Mouse (Mus musculus) midbrain, embryonic 16.5 days (tissue): ENCODE results near the gene Ubr3. TPM values are rescaled to one million over a fixed set of nuclear protein-coding genes. Genes with fewer than 3 reads are reported as not detected.
"Not testable (repeated sequence)": the region's sequence is repeated elsewhere in the genome, so short reads cannot be mapped to it uniquely, and the experiment has no call there.

ENCODE experiments used
- ATAC-seq: fragments of 200-750 bp; cut with Nextera tagmentation; 2 replicates; pipeline ENCODE4 v1.8.0; 2017; ENCODE audit warnings: moderate TSS enrichment
- H3K27ac ChIP-seq: fragments of 300-500 bp; sonication (generic); 2 replicates; pipeline ENCODE4 v1.5.1; 2014; ENCODE audit warnings: mild to moderate bottlenecking, low read length, mixed read lengths
- H3K27me3 ChIP-seq: fragments of 300-500 bp; sonication (generic); 2 replicates; pipeline ENCODE4 v1.6.1; 2014; ENCODE audit warnings: low read depth, low read length, mixed read lengths; ENCODE audit not compliant: control insufficient read depth, insufficient read depth
- H3K36me3 ChIP-seq: fragments of 300-500 bp; sonication (generic); 2 replicates; pipeline ENCODE4 v1.6.1; 2014; ENCODE audit warnings: mild to moderate bottlenecking, low read length, moderate library complexity, mixed read lengths; ENCODE audit not compliant: control insufficient read depth, insufficient read depth
- H3K4me1 ChIP-seq: fragments of 300-500 bp; sonication (generic); 2 replicates; pipeline ENCODE4 v1.6.1; 2014; ENCODE audit warnings: mild to moderate bottlenecking, low read length, mixed read lengths; ENCODE audit not compliant: control insufficient read depth, insufficient read depth
- H3K4me2 ChIP-seq: fragments of 300-500 bp; sonication (generic); 2 replicates; pipeline ENCODE4 v1.6.1; 2014; ENCODE audit warnings: mild to moderate bottlenecking, low read length, mixed read lengths
- H3K4me3 ChIP-seq: fragments of 300-500 bp; sonication (generic); 2 replicates; pipeline ENCODE4 v1.5.1; 2014; ENCODE audit warnings: low read depth, mild to moderate bottlenecking, low read length, moderate library complexity, mixed read lengths
- H3K9ac ChIP-seq: fragments of 300-500 bp; sonication (generic); 2 replicates; pipeline ENCODE4 v1.6.1; 2014; ENCODE audit warnings: low read depth, low read length, mixed read lengths
- H3K9me3 ChIP-seq: fragments of 300-500 bp; sonication (generic); replicated peaks from 2 replicates; pipeline ENCODE4 v1.6.1; 2014; ENCODE audit warnings: mild to moderate bottlenecking, low read length, mixed read lengths; ENCODE audit not compliant: control insufficient read depth, poor library complexity, severe bottlenecking
- whole genome bisulfite sequencing: fragments of 180-500 bp; shearing (Covaris S2); extraction: QIAGEN DNeasy Blood & Tissue Kit; methylation state at CpG from one replicate; pipeline ENCODE4 v1.1.7; 2014; 5-methylcytosine and 5-hydroxymethylcytosine counted together
- polyA plus RNA-seq: library from polyadenylated mRNA; unstranded; fragments of >200 nt; fragmentation: Nextera tagmentation; extraction: Ambion mirVana; gene quantifications from 2 replicates; pipeline ENCODE4 v1.2.1, GENCODE M21; 2015

Ubr3 gene
- polyA plus RNA-seq, 1 experiment from 2014 or later, result 20.6 TPM

- ATAC-seq, result no peak
- no peaks in the 10 kb centered on the region for H3K27me3 ChIP-seq
- H3K4me2 ChIP-seq, result no peak overlapping the region
- no peak overlapping the region for H3K4me3 ChIP-seq
- H3K9me3 ChIP-seq, result no peaks in the 10 kb centered on the region
- WGBS, result 96% methylated on average over 5 of the region's 5 CpGs
- H3K36me3 ChIP-seq, result peaks cover 5% of the 10 kb centered on the region; the same call in 1 of the 2 replicates
- H3K4me1 ChIP-seq, result no peaks in the 10 kb centered on the region
- no peak overlapping the region for H3K27ac ChIP-seq
- H3K9ac ChIP-seq, result no peak overlapping the region
Observed at GRCm38 (mm10) chr2:69939649-69940048, 42.6 kb downstream of the Ubr3 start.

- Histone ChIP-seq H3K27me3 (no peaks in the 10 kb centered on the region), H3K27ac (no peak overlapping the region), H3K4me2 (no peak overlapping the region), H3K36me3 (no peaks in the 10 kb centered on the region), H3K9me3 (no peaks in the 10 kb centered on the region), H3K4me3 (no peak overlapping the region), H3K9ac (no peak overlapping the region), H3K4me1 (no peaks in the 10 kb centered on the region)
- 84% methylated on average over 4 of the region's 4 CpGs for WGBS
- no peak for ATAC-seq
Observed at GRCm38 (mm10) chr2:69941391-69942030, 44.5 kb downstream of the Ubr3 start.

- H3K4me1 ChIP-seq, result no peaks in the 10 kb centered on the region
- ATAC-seq, result no peak
- H3K9ac ChIP-seq, result no peak overlapping the region
- no peak overlapping the region for H3K4me3 ChIP-seq
- H3K36me3 ChIP-seq, result peaks cover 5% of the 10 kb centered on the region; the same call in 1 of the 2 replicates
- no peaks in the 10 kb centered on the region for H3K27me3 ChIP-seq
- H3K4me2 ChIP-seq, result no peak overlapping the region
- H3K9me3 ChIP-seq, result no peaks in the 10 kb centered on the region
- WGBS, result 87% methylated on average over 8 of the region's 8 CpGs
- H3K27ac ChIP-seq, result no peak overlapping the region
Observed at GRCm38 (mm10) chr2:69952849-69953248, 55.8 kb downstream of the Ubr3 start.

GRCm38 (mm10) chr2:69955635-69956034 is 58.6 kb downstream of the Ubr3 start:
- Histone ChIP-seq H3K9me3 (no peaks in the 10 kb centered on the region), H3K9ac (no peak overlapping the region), H3K27me3 (no peaks in the 10 kb centered on the region), H3K36me3 (no peaks in the 10 kb centered on the region), H3K27ac (no peak overlapping the region), H3K4me3 (no peak overlapping the region), H3K4me1 (no peaks in the 10 kb centered on the region), H3K4me2 (no peak overlapping the region)
- ATAC-seq, result no peak
- WGBS, result 50% methylated on average over 2 of the region's 2 CpGs

GRCm38 (mm10) chr2:69957622-69958021 is 60.6 kb downstream of the Ubr3 start:
- Histone ChIP-seq H3K27ac (no peak overlapping the region), H3K27me3 (no peaks in the 10 kb centered on the region), H3K9ac (no peak overlapping the region), H3K36me3 (peaks cover under 1% of the 10 kb centered on the region; the same call in 1 of the 2 replicates), H3K4me1 (no peaks in the 10 kb centered on the region), H3K9me3 (no peaks in the 10 kb centered on the region), H3K4me2 (no peak overlapping the region), H3K4me3 (no peak overlapping the region)
- 85% methylated on average over 2 of the region's 2 CpGs for WGBS
- no peak for ATAC-seq

- H3K27ac ChIP-seq, result no peak overlapping the region
- H3K9me3 ChIP-seq, result no peaks in the 10 kb centered on the region
- H3K4me2 ChIP-seq, result no peak overlapping the region
- no peaks in the 10 kb centered on the region for H3K27me3 ChIP-seq
- H3K36me3 ChIP-seq, result peaks cover 14% of the 10 kb centered on the region
- H3K4me1 ChIP-seq, result no peaks in the 10 kb centered on the region
- no peak for ATAC-seq
- WGBS, result 88% methylated on average over 2 of the region's 2 CpGs
- H3K4me3 ChIP-seq, result no peak overlapping the region
- no peak overlapping the region for H3K9ac ChIP-seq
Observed at GRCm38 (mm10) chr2:69974896-69975295, 77.8 kb downstream of the Ubr3 start.

GRCm38 (mm10) chr2:69989224-69989623 is 92.2 kb downstream of the Ubr3 start:
- no peak overlapping the region for H3K27ac ChIP-seq
- WGBS, result 96% methylated on average over 6 of the region's 6 CpGs
- no peak overlapping the region for H3K9ac ChIP-seq
- no peak for ATAC-seq
- no peaks in the 10 kb centered on the region for H3K4me1 ChIP-seq
- peaks cover 23% of the 10 kb centered on the region for H3K36me3 ChIP-seq
- H3K27me3 ChIP-seq, result no peaks in the 10 kb centered on the region
- H3K4me2 ChIP-seq, result no peak overlapping the region
- no peak overlapping the region for H3K4me3 ChIP-seq
- H3K9me3 ChIP-seq, result no peaks in the 10 kb centered on the region

- H3K4me2 ChIP-seq, result no peak overlapping the region
- H3K9me3 ChIP-seq, result no peaks in the 10 kb centered on the region
- WGBS, result 43% methylated on average over 2 of the region's 2 CpGs
- no peak overlapping the region for H3K9ac ChIP-seq
- H3K36me3 ChIP-seq, result peaks cover 23% of the 10 kb centered on the region
- H3K27ac ChIP-seq, result no peak overlapping the region
- ATAC-seq, result no peak
- H3K4me3 ChIP-seq, result no peak overlapping the region
- H3K27me3 ChIP-seq, result no peaks in the 10 kb centered on the region
- no peaks in the 10 kb centered on the region for H3K4me1 ChIP-seq
Observed at GRCm38 (mm10) chr2:69990647-69991046, 93.6 kb downstream of the Ubr3 start.

- not testable (repeated sequence) for H3K27ac ChIP-seq, H3K9me3 ChIP-seq, H3K27me3 ChIP-seq, H3K9ac ChIP-seq, H3K4me3 ChIP-seq, H3K4me1 ChIP-seq, ATAC-seq, H3K4me2 ChIP-seq
- 92% methylated on average over 3 of the region's 3 CpGs for WGBS
- H3K36me3 ChIP-seq, result peaks cover 18% of the 10 kb centered on the region
Observed at GRCm38 (mm10) chr2:69994082-69994736, 97.2 kb downstream of the Ubr3 start.
